Mouse (Mus musculus) urinary bladder, adult 2 months (tissue): ENCODE data around the gene Tmem167b. TPM values are rescaled to one million over a fixed set of nuclear protein-coding genes. Genes with fewer than 3 reads are reported as not detected.
"Not testable (repeated sequence)": the region's sequence is repeated elsewhere in the genome, so short reads cannot be mapped to it uniquely, and the experiment has no call there.

ENCODE experiments used
- DNase-seq: peaks from one replicate; pipeline ENCODE4 v3.0.0; 2022; ENCODE audit warnings: low spot score
- polyA plus RNA-seq: library from polyadenylated mRNA; depleted of rRNA; stranded (reverse); fragments of >200 nt; gene quantifications from 2 replicates; pipeline ENCODE4 v1.2.3, GENCODE M21; 2012; rRNA removed

Gene Tmem167b
- polyA plus RNA-seq: 13.8 and 24.1 TPM in 2 replicates

DNA sequence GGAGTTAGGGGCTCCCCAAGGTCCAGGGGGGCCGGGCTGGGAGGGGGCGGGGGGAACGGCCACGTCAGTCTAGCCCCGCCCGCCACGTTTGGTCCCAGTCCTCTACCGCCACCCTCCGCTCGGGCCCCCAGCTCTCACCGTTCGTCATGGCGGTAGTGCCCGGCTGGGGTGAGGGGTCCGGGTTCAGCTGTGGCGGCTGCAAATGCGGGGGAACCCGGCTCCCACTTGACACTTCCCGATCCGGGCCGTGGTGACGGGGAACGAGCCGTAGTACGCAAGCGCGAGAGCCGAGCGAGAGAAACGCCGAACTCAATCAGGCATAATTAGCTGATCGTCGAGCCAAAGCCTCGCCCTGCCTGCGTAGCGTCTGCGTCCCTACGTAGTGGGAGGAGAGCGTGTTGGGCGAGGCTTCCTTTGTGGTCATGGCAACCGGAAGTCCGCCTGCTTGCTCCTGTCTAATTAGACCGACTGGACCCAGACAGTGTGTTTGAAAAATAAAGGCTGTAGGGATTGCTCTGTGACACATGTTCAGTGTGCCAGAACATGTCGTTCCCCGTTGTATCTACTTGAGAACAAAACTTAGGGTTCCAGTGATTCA lies at the start of gene Tmem167b:
Gene Tmem167b (minus strand): TSS at position 334 of the 598 bp plus-strand sequence.
- DNase-seq: peak; percentile 92

DNA sequence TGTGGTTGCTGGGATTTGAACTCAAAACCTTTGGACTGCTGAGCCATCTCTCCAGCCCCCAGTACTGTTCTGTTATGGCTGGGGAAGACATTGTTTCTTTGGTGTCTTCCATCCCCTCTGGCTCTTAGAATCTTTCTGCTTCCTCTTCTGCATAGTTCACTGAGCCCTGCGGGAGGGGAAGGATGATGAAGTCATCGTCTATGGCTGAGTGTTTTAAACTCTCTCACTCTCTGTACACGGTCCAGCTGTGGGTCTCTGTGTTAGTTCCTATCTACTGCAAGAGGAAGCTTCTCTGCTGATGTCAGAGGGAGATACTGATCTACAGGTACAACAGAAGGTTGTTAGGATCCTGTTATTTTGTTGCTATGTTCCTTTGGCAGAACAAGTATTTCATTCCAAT lies 46.6 kb upstream of the Tmem167b start:
- DNase-seq: no peak

DNA sequence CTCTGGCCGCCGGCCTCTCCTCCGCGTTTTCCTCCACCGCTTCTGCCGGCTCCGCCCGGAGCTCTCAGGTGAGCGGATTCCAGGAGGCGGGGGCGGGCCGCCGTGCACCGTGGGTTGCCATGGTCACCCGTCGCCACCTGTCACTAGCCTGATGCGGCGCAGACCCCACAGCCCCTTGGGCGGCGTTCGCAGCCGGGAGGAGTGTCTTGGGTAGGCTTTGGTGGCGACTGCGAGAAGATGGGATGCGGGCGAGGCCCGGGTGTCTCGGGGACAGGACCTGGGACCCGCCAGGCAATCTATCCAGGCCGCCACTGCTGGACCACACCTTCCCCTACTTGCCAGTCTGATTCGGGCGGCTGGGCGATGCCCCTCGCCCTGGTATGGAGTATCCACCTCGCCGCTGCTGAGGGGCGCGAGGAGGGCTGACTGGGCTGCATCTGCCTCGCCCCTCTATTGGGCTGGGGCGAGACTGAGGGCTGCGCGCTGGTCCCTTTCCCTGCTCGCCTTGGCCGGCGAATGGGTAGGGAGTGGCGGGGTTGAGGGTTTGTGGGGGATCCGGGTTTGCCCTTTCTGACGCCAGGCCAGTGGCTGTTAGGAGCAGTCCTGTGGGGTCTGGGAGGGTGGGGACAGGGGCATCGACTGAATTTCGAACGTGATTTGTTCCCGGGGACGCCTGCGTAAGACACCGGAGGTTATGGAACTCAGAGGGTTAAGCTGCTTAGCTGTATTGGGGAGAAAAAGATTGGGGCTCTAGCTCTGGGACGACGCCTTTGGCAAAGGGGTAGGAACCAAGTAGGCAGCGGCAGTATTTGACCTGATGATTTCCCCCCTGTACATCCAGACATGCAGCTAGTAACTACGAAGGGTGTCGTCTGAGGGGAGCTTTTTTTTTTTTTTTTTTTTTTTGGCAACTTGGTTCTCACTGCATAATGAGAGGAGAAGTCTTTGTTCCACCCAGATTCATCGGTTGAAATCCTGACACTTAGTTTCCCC lies 29.6 kb upstream of the Tmem167b start:
- no peak for DNase-seq

DNA sequence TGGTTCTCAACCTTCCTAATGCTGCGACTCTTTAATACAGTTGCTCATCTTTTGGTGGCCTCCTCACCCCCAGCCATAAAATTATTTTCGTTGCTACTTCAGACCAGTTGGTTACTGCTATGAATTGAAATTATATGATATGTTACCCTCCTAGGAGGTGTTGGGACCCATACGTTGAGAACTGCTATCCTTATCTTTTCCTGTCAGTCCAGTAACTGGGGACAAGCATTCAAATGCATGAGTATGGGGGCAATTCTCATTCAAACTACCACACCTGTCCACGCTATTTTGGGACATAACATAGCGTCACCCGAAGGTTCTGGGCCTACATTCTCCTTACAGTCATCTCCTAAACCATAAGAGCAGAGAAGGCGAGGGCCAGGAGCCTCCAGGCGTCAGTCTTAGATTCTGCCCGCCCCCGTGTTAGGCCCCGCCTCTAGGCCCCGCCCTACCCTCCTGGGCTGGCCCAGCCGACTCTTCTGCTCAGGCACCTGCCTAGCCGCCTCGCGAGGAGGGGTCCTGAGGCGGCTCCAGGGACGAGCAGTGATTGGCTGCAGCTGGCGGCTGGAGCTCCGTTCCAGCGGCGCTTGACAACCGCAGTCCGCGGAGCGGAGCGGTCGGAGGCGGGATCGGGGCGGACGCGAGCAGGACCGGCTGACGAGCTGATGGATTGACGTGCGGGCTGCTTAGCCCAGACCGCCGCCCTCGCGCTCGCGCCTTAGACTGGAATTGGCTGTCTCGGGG lies 28.7 kb upstream of the Tmem167b start, which contains the start of gene Wdr47:
Gene Wdr47 (plus strand): TSS at position 494 of the 744 bp plus-strand sequence.
- peak; percentile 87 for DNase-seq

DNA sequence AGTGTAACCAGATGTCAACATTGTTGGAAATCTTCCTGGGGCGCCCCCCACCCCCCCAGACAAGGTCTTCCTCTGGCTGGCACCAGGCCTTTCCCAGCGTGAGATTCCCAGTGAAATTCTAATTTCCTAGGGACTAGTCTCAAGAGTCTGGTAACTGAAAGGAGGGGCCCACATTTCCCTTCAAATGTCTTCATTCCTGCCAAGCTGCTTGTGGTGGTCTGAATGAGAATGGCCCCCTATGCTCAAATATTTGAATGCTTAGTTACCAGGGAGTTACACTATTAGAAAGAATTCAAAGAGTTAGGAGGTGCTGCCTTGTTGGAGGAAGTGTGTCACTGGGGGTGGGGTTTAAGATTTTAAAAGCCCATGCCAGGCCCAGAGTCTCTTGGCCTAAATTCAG lies 26.2 kb upstream of the Tmem167b start:
- no peak for DNase-seq

DNA sequence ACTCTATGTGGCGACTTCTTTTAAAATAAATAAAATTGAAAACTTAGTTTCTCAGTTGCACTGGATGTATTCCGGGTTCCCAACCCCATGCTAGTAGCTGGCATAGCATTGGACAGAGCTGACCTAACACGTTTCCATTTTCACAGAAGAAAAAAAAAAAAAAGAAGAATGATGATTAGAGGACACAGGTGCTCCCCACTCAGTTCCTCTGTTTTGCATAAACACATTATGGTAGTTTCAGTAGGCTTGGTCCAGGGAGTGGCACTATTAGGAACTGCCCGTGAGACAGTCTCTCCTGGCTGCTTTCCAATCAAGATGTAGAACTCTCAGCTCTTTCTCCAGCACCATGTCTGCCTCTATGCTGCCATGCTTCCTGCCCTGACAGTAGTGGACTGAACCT lies 22.3 kb upstream of the Tmem167b start:
- DNase-seq: no peak

DNA sequence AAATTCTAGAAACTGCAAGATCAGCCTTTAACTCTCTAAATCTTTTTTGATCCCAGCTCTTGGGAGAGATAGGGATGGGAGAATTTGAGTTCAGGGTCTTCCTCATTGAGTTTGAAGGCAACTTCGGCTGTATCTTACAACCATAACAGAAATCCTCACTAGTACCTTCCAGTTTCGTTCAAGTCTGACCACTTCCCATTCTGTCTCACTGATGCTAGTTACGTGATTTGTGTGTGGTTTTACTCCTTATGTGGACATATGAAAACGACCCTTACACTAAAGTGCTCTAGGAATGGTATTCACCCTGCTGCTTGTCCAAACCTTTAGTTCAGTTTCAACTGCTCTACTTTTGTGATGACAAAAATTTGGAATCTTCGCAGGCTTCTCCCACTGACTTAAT lies 11.8 kb upstream of the Tmem167b start:
- DNase-seq: no peak

DNA sequence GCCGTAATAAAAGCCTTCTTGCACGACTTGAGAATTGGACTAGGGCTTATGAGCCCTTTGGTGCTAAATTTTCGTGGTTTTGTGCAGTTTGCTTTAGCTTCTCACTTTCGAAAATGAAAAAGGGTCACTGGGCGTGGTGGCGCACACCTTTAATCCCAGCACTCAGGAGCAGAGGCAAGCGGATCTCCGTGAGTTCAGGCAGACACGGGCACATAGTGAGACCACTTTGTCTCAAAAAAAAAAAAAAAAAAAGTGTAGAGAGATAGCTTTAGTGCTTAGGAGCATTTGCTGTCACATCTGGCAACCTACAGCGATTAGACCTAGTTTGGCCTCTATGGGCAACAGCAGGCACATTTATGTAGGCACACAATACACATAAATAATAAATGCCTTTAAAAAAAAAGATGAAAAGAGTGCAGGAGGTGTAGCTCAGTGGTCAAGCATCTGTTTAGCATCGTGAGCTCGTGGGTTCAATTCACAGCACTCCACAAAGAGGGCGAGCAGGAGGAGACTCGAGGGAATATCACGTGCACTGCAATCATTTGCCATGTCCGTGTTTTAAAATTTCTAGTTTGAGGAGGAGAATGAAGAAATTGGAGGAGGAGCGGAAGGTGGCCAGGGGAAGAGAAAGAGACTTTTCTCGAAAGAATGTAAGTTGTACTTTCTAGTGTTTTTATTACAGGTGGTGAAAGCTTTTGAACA lies 10.2 kb upstream of the Tmem167b start:
- DNase-seq: no peak

DNA sequence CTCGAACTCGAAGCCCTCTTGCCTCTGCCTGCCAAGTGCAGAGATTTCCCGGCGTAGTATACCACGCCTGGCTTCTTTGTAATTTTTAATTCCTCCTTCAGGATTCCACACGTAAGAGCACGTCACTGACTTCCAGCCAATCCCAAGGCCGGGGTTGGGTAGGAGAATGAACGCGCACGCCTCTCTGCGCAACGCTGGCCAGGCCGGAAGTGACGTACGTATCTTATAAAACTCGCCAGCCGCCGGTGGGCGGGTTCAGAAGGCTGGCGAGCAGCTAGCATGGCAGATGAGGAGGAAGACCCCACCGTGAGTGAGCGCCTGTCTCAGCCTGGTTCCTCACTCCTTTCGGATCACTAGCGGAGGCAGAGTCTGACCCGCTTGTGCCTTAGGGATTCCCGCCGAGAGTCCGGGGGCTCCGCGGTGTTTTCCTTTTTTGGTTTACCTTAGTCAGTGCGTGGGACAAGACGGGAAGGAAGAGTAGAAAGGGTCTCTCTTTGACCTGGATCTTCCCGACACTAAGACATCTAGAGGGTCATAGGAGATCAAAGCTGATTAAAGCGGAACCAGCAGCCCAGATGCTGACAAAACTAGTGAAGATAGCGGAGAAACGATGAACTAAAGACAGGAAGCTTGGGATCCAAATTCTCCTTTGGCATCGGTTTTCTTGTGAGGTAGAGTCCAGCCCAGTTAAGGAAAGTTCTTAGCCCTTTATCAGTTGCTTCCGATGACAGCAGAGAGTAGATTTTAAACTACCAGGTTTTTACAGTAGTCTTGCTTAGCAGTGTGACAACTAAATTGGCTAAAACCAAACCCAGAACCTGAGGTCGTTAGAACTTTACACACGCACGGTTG lies 9.4 kb upstream of the Tmem167b start, which contains the start of gene Taf13:
Gene Taf13 (plus strand): TSS at position 256 of the 852 bp plus-strand sequence.
- DNase-seq: peak; percentile 96

DNA sequence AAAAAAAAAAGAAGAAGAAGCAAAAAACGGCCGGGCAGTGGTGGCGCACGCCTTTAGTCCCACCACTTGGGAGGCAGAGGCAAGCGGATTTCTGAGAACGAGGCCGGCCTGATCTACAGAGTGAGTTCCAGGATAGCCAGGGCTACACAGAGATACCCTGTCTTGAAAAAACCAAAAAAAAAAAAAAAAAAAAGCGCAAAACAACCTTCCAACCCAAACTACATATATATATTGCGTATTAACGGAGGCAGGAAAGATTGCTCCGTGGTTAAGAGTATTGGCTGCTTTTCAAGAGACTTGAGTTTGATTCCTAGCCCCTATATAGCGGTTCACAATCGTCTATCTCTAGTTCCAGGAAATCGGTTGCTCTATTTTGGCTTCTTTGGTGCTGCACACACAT lies 8.5 kb upstream of the Tmem167b start:
- no peak for DNase-seq

DNA sequence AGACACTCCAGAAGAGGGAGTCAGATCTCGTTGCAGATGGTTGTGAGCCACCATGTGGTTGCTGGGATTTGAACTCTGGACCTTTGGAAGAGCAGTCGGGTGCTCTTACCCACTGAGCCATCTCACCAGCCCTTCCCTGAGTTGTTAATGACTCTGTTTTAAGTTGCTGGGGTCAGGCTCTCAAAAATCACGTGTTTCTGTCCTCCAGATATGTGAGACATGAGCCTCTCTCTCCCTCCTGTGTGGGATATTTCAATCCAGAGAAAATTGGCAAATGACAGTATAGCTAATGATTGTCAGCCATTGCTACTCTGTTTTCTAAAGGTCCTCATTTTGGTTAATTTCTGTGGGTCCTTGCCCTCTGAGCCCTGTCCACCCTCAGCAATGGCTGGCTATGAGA lies 7.4 kb upstream of the Tmem167b start:
- not testable (repeated sequence) for DNase-seq

DNA sequence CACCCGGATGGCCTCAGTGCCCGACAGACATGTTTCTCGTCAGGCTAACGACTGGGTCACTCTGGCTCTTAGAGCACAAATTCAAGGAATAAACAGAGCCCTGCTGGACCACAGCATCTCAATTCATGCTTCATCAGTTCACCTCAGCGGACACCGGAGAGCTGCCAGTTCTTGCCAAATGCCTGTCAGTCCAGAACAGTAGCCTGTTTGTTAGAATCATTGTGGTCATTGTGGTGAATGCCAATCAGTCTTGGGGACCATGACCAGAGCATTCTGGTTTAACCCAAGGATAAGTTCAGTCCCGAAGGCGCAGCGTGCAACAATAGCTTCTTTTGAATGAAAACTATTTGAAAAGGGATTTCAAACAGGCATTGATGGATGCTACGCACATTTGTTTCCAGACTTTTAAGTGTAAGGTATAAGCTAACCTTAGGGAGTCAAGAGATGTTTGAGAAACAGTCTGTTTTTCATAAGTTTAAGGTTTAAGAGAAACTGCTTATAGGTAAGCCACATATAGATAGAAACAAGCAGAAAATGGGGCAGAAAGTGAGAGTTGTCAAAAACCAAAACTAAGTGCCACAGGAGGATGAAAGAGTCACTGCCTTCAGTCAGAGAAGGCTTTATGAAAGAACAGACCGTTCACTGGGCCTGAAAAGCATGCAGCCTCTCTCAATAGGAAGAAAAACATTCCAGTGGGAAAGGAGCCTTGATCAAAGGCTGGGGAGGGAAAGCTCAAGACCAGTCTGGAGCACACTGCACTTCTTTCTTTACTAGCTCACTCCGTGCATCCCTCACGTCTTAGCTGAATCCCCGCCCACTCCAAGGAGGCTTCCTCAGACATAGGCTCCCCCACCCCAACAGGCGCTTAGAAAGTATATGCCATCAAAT lies 6.0 kb upstream of the Tmem167b start:
- DNase-seq: no peak

DNA sequence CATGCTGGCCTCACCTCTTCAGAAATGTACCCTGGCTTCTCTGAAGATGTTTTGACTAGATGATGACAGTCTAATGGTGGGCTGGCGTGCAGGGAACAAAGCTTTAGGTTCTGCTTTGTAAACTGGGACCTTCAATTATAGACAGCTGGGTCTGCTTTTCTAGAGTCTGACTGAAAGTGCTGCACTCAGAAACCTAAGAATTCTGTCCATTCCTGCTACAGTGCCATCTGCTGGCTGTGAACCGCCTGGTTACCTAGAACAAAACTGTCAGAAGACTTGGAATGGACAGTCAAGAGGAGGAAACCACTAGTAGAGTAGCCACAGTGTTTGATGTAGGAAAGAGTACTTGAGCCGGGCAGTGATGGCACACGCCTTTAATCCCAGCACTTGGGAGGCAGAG lies 1.0 kb upstream of the Tmem167b start:
- peak; percentile 42 for DNase-seq

DNA sequence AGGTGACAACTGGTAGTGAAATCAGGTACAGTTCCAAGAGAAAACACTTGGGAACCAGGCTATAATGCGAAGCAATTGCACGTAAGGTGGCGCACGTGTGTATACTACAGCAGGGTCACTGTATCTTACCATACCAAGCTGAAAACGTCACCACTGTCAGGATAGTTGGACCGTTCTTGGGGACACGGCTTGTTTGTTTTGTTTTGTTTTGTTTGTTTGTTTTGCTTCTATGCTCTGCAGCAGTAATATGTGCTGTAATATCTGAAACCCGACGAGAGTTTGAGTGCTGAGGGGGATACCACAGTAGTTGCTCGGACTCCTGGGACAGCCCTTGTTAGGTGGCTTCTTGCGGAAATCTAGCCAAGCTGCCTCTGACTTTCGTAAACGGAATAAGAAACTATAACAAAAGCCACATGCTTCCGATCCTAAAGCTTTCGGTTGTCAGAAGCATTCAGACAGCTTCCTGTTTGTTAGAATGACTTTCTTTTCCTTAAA lies 558 bp upstream of the Tmem167b start:
- DNase-seq: no peak

DNA sequence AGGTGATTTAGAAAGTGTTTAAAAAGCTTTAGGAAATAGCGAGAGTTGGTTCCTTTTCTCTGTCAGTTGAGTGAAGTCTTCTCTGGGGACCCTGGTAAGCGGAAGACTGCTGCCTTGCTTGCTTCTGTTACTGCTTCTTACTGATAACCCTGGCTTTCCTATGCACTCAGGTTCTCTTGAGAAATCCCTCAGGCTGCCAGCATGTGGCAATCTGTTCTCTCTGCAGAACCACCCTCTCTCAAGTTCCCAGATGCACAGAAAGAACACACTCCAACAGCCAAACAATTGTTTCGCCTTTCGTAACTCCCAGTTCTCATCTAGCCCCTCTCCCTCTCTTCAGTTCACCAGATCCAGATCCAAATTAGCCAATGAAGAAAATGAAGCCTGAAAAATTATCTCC lies 4.4 kb downstream of the Tmem167b start:
- no peak for DNase-seq

DNA sequence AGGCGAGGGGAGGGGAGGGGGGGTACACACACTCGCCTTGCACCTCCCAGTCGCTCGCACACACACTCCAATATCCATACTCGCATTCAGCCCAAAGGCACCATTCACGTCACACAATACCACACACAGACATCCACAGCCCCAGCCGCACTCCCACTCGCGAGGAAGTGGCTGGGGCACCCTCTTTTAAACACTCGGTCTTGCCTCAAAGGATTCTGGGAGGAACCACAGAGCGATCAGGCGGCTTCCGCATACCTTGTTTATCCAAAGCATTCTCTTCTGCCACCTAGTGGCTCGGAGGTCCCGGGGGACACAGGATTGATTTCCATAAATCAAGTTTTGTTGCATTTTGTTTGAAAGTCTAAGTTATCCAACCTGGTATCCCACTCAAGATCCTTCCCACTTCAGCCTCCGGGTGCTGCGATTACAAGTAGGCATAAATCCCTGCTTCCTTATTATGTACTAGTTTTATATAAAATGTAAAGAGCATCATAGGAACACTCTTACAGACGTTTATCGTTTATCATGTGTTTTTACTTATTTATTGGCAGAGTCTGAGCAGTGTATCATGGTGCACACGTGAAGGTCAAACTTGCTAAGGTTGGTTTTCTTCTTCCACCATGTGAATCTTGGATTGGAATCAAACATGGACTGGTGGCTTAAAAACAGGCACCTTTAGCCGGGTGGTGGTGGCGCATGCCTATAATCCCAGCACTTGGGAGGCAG lies 7.5 kb downstream of the Tmem167b start:
- DNase-seq: peak; percentile 82

DNA sequence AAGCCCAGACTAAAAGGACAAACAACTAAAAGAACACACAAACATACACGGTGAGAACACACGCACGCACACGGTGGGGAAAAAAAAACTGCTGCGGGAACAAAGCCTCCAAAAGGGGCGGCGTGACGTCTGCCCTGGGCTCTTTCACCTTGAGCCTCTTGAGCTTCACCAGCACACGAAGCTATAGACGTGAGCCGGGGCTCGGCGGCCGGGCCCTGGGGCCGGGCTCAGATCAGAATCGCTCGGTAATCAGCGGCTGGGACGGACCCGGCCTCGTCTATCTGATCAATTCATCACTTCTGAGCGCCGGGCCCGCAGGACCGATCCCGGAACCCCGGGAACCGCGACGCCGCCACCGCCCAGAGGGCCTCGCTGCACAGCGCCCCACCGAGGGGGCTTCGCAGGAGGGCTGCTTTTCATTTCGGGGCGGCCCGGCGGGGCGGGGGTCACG lies 8.1 kb downstream of the Tmem167b start:
- no peak for DNase-seq

DNA sequence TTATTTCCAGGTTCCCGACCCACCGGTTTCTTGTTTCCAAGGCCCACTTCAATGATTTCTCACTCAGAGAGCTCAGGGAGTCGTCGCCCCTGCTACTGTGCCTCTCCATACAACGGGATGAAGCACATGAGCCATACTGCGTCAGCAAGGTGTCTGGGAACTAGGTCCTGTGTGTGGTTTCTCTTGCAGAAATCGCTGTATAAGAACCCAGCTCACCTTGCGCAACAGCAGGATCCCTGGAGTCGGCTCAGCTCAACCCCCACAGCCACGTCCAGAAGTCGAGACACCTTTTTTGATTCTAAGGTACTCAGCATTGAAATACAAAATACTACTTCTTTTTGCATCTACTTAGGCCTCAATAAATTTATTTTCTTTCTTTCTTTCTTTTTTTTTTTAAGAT lies 20.0 kb downstream of the Tmem167b start:
- DNase-seq: no peak

DNA sequence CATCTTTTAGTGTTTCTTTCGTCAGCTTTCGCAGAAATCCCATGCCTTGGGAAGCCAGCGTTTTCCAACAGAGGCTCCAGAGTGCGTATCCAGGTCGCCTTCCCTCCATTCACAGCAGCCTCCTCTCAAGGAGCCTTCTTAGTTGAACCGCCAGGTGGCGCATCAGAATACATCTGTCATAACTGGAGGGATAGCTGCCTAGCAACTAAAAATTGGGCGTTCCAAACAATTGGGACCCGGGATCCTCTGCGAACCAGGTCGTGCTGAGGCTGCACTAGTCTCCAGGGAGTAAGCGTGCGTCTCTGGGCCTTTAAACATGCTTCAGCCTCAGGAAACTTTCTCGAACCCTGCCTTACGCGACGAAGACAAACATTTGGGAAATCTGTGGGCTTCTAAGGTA lies 25.0 kb downstream of the Tmem167b start:
- DNase-seq: peak; percentile 51
